Mouse (Mus musculus) cerebellum, adult 2 months (tissue): ENCODE data around the gene Otulinl. TPM values are rescaled to one million over a fixed set of nuclear protein-coding genes. Genes with fewer than 3 reads are reported as not detected.

Experiments
- DNase-seq, 2 experiments: peaks; one replicate each; pipeline ENCODE4 v3.0.0; 2021
- H3K27ac ChIP-seq: fragments of 200-500 bp; 2 replicates; pipeline ENCODE4 v1.5.1; 2012; ENCODE audit warnings: low read length, control low read depth, inconsistent platforms; ENCODE audit not compliant: insufficient read depth
- H3K27me3 ChIP-seq: fragments of 200-500 bp; 2 replicates; pipeline ENCODE4 v1.6.1; 2012; ENCODE audit warnings: inconsistent platforms, mild to moderate bottlenecking, low read length, moderate library complexity; ENCODE audit not compliant: control insufficient read depth, insufficient read depth
- H3K4me1 ChIP-seq: fragments of 200-500 bp; 2 replicates; pipeline ENCODE4 v1.6.1; 2011; ENCODE audit warnings: low read length; ENCODE audit not compliant: control insufficient read depth, insufficient read depth
- H3K4me3 ChIP-seq: fragments of 200-500 bp; replicated peaks from 2 replicates; pipeline ENCODE3; 2011; ENCODE audit warnings: mild to moderate bottlenecking, low read depth, low read length, control low read depth; ENCODE audit not compliant: insufficient read depth
- CTCF ChIP-seq: fragments of 200-500 bp; IDR thresholded peaks from 2 replicates; pipeline ENCODE4 v1.5.1; 2011; ENCODE audit warnings: low read depth, mild to moderate bottlenecking, control low read depth, low read length, moderate library complexity, borderline replicate concordance; ENCODE audit not compliant: insufficient read depth
- POLR2A ChIP-seq: fragments of 200-500 bp; IDR thresholded peaks from 2 replicates; pipeline ENCODE4 v1.6.1; 2011; ENCODE audit warnings: low read length, control low read depth, borderline replicate concordance; ENCODE audit not compliant: insufficient read depth
- WGBS: fragments of 180-500 bp; shearing (Covaris S2); methylation state at CpG from one replicate; pipeline ENCODE4 v1.1.7; 2018; 5-methylcytosine and 5-hydroxymethylcytosine counted together
- polyA plus RNA-seq: library from polyadenylated mRNA; depleted of rRNA; stranded (reverse); fragments of >200 nt; gene quantifications from 2 replicates; pipeline ENCODE4 v1.2.3, GENCODE M21; 2012

Otulinl gene
- polyA plus RNA-seq, 1 experiment: 5.4 TPM

GRCm38 (mm10) chr15:27626314-27626713, 55.1 kb downstream of the Otulinl start:
- Histone ChIP-seq H3K27ac (peak overlapping the region; percentile 30; the same call in 1 of the 2 replicates), H3K4me1 (peaks cover 9% of the 10 kb centered on the region; the same call in 1 of the 2 replicates), H3K4me3 (no peak overlapping the region), H3K27me3 (no peaks in the 10 kb centered on the region)
- TF ChIP-seq POLR2A: no peak
- TF ChIP-seq CTCF: no peak
- WGBS: 98% methylated on average over 1 of the region's 1 CpGs
- no peak for DNase-seq

- Histone ChIP-seq H3K4me1 (peaks cover 14% of the 10 kb centered on the region), H3K4me3 (no peak overlapping the region), H3K27me3 (no peaks in the 10 kb centered on the region), H3K27ac (peak overlapping the region; percentile 30)
- TF ChIP-seq CTCF (no peak), POLR2A (no peak)
- DNase-seq: no peak
- 39% methylated on average over 10 of the region's 10 CpGs for WGBS
These were observed 55.5 kb downstream of the Otulinl start for GRCm38 (mm10) chr15:27625890-27626255.

GRCm38 (mm10) chr15:27625014-27625889, 56.1 kb downstream of the Otulinl start:
- H3K4me1 ChIP-seq: peaks cover 17% of the 10 kb centered on the region
- peak; percentile 61 to 65 for DNase-seq
- H3K27me3 ChIP-seq: no peaks in the 10 kb centered on the region
- H3K4me3 ChIP-seq: peak overlapping the region; percentile 3
- peak overlapping the region; percentile 30 for H3K27ac ChIP-seq
- TF ChIP-seq CTCF (no peak), POLR2A (no peak)
- WGBS: 33% methylated on average over 13 of the region's 13 CpGs

GRCm38 (mm10) chr15:27623286-27623685, 58.1 kb downstream of the Otulinl start:
- no peak overlapping the region for H3K4me3 ChIP-seq
- DNase-seq: no peak
- no peak overlapping the region for H3K27ac ChIP-seq

GRCm38 (mm10) chr15:27620475-27621185, 60.7 kb downstream of the Otulinl start:
- WGBS: 62% methylated on average over 6 of the region's 6 CpGs
- Histone ChIP-seq H3K27ac (no peak overlapping the region), H3K4me3 (no peak overlapping the region), H3K27me3 (no peaks in the 10 kb centered on the region), H3K4me1 (peaks cover 9% of the 10 kb centered on the region)
- TF ChIP-seq POLR2A (no peak), CTCF (no peak)
- DNase-seq: no peak

More at GRCm38 (mm10) chr15:27623286-27623685, 58.1 kb downstream of the Otulinl start:
- TF ChIP-seq POLR2A (no peak), CTCF (no peak)
- 89% methylated on average over 6 of the region's 6 CpGs for WGBS
- no peaks in the 10 kb centered on the region for H3K27me3 ChIP-seq
- peaks cover 14% of the 10 kb centered on the region for H3K4me1 ChIP-seq

GRCm38 (mm10) chr15:27619683-27620082, 61.7 kb downstream of the Otulinl start:
- no peaks in the 10 kb centered on the region for H3K27me3 ChIP-seq
- 97% methylated on average over 3 of the region's 3 CpGs for WGBS
- DNase-seq: no peak
- no peak for TF ChIP-seq CTCF
- no peak for TF ChIP-seq POLR2A
- H3K4me1 ChIP-seq: peaks cover 12% of the 10 kb centered on the region
- H3K4me3 ChIP-seq: no peak overlapping the region
- H3K27ac ChIP-seq: no peak overlapping the region

GRCm38 (mm10) chr15:27618778-27619533, 62.4 kb downstream of the Otulinl start:
- H3K27ac ChIP-seq: no peak overlapping the region
- peaks cover 18% of the 10 kb centered on the region for H3K4me1 ChIP-seq
- WGBS: 87% methylated on average over 6 of the region's 6 CpGs
- DNase-seq: no peak
- H3K4me3 ChIP-seq: no peak overlapping the region
- TF ChIP-seq CTCF: no peak
- TF ChIP-seq POLR2A: no peak
- H3K27me3 ChIP-seq: no peaks in the 10 kb centered on the region
